Mouse (Mus musculus) CD4-positive helper T cell, adult 2 months (primary cell): ENCODE data around the gene Tmem178b.

Experiments used
- DNase-seq: peaks from one replicate; pipeline ENCODE4 v3.0.0-alpha.2; 2012; ENCODE audit warnings: low read depth, missing footprints, low spot score

Tmem178b gene

DNA sequence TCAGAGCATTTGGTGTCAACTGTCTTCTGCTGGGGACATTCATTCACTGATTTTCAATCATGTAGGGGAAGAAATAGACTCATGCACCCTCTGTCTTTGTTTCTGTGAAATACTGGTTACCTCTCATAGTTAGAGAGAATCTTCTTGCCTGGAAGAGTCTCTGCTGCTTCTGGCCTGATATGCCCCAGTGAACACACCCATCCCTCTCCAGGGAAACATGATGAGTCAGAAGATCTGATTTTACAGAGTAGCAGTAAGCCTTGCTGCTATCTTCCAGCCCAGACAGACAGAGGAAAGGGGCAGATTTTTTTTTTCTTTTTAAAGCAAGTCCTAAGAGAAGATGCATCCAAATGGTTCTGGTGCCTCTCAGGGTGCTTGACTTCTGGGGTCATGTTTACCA, 376.9 kb downstream of the Tmem178b start:
- no peak for DNase-seq

DNA sequence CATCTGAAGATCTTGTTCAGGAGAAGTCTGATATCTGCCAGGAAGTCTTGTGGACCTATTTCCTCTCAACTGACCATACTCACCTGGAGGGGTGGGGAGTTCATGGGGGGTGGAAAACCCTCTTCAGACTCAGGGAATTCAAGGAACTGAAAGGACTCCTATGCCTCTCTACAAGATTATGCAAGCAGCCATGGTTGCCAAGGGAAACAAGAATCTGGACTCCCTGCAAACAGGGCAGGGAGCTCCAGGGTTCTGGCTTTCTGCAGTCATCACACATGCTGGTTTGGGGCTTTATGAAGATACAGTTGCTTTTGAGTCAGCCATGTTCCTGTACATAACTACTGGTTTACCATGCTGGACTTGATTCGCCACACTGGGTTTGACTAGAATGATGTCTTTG, 390.6 kb downstream of the Tmem178b start:
- no peak for DNase-seq

DNA sequence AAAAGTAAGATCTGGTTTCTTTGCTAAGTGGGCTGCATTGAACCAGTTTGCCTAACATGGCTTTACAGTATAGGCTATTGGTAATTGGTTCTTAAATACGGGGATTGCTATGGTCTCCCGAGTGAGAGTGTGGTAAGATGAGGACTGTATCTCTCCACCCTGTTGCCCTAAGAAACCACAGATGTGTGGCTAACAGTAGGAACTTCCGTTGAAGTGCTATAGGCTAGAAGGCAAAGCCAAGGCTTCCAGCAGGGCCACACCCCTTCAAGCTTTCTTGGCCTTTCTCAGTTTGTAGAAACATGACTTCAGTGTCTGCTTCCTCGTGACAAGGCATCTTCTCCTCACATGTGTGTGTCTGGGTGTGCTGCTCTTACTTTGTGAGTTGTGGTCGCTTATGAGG, 427.6 kb downstream of the Tmem178b start:
- no peak for DNase-seq

DNA sequence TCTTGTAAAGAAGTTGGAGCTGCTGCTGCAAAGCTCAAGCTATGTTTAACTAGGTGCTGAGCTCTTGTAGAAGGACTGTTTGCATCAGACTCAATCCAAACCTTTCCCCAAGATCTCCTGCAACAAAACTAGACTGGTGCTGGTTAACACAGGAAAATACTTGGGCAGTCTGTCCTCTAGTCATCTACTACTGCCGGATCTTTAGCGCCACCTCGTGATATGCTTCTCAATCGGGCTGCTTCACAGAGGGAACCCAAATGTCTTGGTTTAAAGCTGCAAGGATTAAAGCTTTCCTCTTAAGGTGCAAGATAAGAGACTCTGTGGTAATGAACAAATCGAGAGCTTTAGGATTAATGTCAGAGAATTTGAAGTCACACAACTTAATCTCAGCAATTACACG, 430.3 kb downstream of the Tmem178b start:
- no peak for DNase-seq
